Mouse (Mus musculus): ENCODE measurements around the gene P2rx6.
"Not testable (repeated sequence)": the region's sequence is repeated elsewhere in the genome, so short reads cannot be mapped to it uniquely, and the experiment has no call there.

P2rx6 gene

GRCm38 (mm10) chr16:17561128-17561750, 446 bp upstream of the P2rx6 start, which contains the start of gene Lrrc74b:
Gene Lrrc74b (minus strand): TSS chr16:17561247.
- DNase-seq (ENCODE audit: low spot score in 2 of 2): peak in 1 of 2 experiments; percentile 58

- DNase-seq (ENCODE audit: low spot score in 2 of 2): no peak
Measured at GRCm38 (mm10) chr16:17563580-17563979, 1.9 kb downstream of the P2rx6 start.

- no peak for DNase-seq (ENCODE audit: low spot score in 2 of 2)
Measured at GRCm38 (mm10) chr16:17564221-17564620, 2.5 kb downstream of the P2rx6 start.

- no peak for DNase-seq (ENCODE audit: low spot score in 2 of 2)
Measured at GRCm38 (mm10) chr16:17564771-17565170, 3.1 kb downstream of the P2rx6 start.

- no peak for DNase-seq (ENCODE audit: low spot score in 2 of 2)
Measured at GRCm38 (mm10) chr16:17566186-17566585, 4.5 kb downstream of the P2rx6 start.

- DNase-seq (ENCODE audit: low spot score in 2 of 2): peak; percentile 42 to 73
Measured at GRCm38 (mm10) chr16:17575870-17576824, 14.5 kb downstream of the P2rx6 start.

- no peak for DNase-seq (ENCODE audit: low spot score in 2 of 2)
Measured at GRCm38 (mm10) chr16:17576825-17577215, 15.1 kb downstream of the P2rx6 start.

GRCm38 (mm10) chr16:17583064-17583463, 21.4 kb downstream of the P2rx6 start, which contains the start of gene Slc7a4:
Gene Slc7a4 (minus strand): TSS chr16:17583214.
- DNase-seq (ENCODE audit: low spot score in 2 of 2): no peak

- no peak for DNase-seq (ENCODE audit: low spot score in 2 of 2)
Measured at GRCm38 (mm10) chr16:17584555-17584954, 22.9 kb downstream of the P2rx6 start.

- no peak for DNase-seq (ENCODE audit: low spot score in 2 of 2)
Measured at GRCm38 (mm10) chr16:17590731-17591130, 29.0 kb downstream of the P2rx6 start.

- no peak for DNase-seq (ENCODE audit: low spot score in 2 of 2)
Measured at GRCm38 (mm10) chr16:17600944-17601562, 39.4 kb downstream of the P2rx6 start.

- DNase-seq (ENCODE audit: low spot score in 2 of 2): no peak
Measured at GRCm38 (mm10) chr16:17604941-17605340, 43.3 kb downstream of the P2rx6 start.

- DNase-seq (ENCODE audit: low spot score in 2 of 2): no peak
Measured at GRCm38 (mm10) chr16:17605684-17606083, 44.0 kb downstream of the P2rx6 start.

- no peak for DNase-seq (ENCODE audit: low spot score in 2 of 2)
Measured at GRCm38 (mm10) chr16:17611383-17611782, 49.7 kb downstream of the P2rx6 start.

- not testable (repeated sequence) for DNase-seq (ENCODE audit: low spot score in 2 of 2)
Measured at GRCm38 (mm10) chr16:17614740-17615139, 53.1 kb downstream of the P2rx6 start.

GRCm38 (mm10) chr16:17616212-17616611, 54.5 kb downstream of the P2rx6 start:
- DNase-seq (ENCODE audit: low spot score in 2 of 2): no peak

GRCm38 (mm10) chr16:17617922-17618565, 56.4 kb downstream of the P2rx6 start:
- DNase-seq (ENCODE audit: low spot score in 2 of 2): peak in 1 of 2 experiments; percentile 48

GRCm38 (mm10) chr16:17619198-17620105, 57.8 kb downstream of the P2rx6 start, which contains the start of gene Smpd4:
Gene Smpd4 (plus strand): TSS chr16:17619354.
- DNase-seq (ENCODE audit: low spot score in 2 of 2): peak; percentile 93 to 96

GRCm38 (mm10) chr16:17621936-17622335, 60.3 kb downstream of the P2rx6 start:
- no peak for DNase-seq (ENCODE audit: low spot score in 2 of 2)

- DNase-seq (ENCODE audit: low spot score in 2 of 2): no peak
Measured at GRCm38 (mm10) chr16:17625488-17626268, 64.0 kb downstream of the P2rx6 start.
